Mouse (Mus musculus) cerebral cortex, adult 2 months (tissue): Measurements from ENCODE around the gene Ube2dnl1.

Experiments
- WGBS: fragments of 180-500 bp; shearing (Covaris S2); methylation state at CpG from one replicate; pipeline ENCODE4 v1.1.7; 2018; 5-methylcytosine and 5-hydroxymethylcytosine counted together

The Ube2dnl1 gene

GRCm38 (mm10) chrX:114904712-114905111 is at the start of gene Ube2dnl1:
Ube2dnl1 (plus strand) TSS chrX:114905012.
- 87% methylated on average over 5 of the region's 5 CpGs for WGBS

GRCm38 (mm10) chrX:114897506-114897905 is 7.3 kb upstream of the Ube2dnl1 start:
- 92% methylated on average over 3 of the region's 3 CpGs for WGBS

GRCm38 (mm10) chrX:114907282-114907681 is 2.5 kb downstream of the Ube2dnl1 start, which contains the start of gene Ube2dnl2:
Ube2dnl2 (plus strand) TSS chrX:114907582.
- WGBS, result 77% methylated on average over 1 of the region's 1 CpGs

- WGBS, result 46% methylated on average over 1 of the region's 1 CpGs
Measured at GRCm38 (mm10) chrX:114955066-114955465, 50.3 kb downstream of the Ube2dnl1 start.
